Mouse (Mus musculus) spleen, embryonic (tissue): ENCODE data around the gene Prdm11.

Source experiments
- CTCF ChIA-PET: fragments of 350-600 bp; sonication (Branson Sonifier 250); formaldehyde crosslinking; loops from one replicate; lab custom pipeline; 2022; lab: Charles Lee

The Prdm11 gene

GRCm38 (mm10) chr2:93047036-93047435, 1.1 kb upstream of the Prdm11 start:
- CTCF ChIA-PET = no interaction called here

GRCm38 (mm10) chr2:93046509-93046835, 505 bp upstream of the Prdm11 start:
- CTCF ChIA-PET = no interaction called here

GRCm38 (mm10) chr2:93045129-93045817, 694 bp downstream of the Prdm11 start:
- CTCF ChIA-PET = no interaction called here

- CTCF ChIA-PET = no interaction called here
These were observed 2.4 kb downstream of the Prdm11 start for GRCm38 (mm10) chr2:93043449-93044157.

- CTCF ChIA-PET = no interaction called here
These were observed 4.5 kb downstream of the Prdm11 start for GRCm38 (mm10) chr2:93041470-93041869.

GRCm38 (mm10) chr2:93040841-93041240, 5.1 kb downstream of the Prdm11 start:
- CTCF ChIA-PET = no interaction called here

GRCm38 (mm10) chr2:93039706-93040105, 6.3 kb downstream of the Prdm11 start:
- CTCF ChIA-PET = no interaction called here

GRCm38 (mm10) chr2:93039043-93039442, 6.9 kb downstream of the Prdm11 start:
- CTCF ChIA-PET = no interaction called here

GRCm38 (mm10) chr2:93035631-93036030, 10.3 kb downstream of the Prdm11 start:
- CTCF ChIA-PET = no interaction called here

- CTCF ChIA-PET = no interaction called here
These were observed 13.3 kb downstream of the Prdm11 start for GRCm38 (mm10) chr2:93032651-93033050.

GRCm38 (mm10) chr2:93032049-93032448, 13.9 kb downstream of the Prdm11 start:
- CTCF ChIA-PET = interaction anchor here (0.5 kb wide), 1 partner anchor 161 kb away, joined by 3 read pairs; no protein-coding TSS in a partner anchor

- CTCF ChIA-PET = no interaction called here
These were observed 14.9 kb downstream of the Prdm11 start for GRCm38 (mm10) chr2:93031021-93031420.

GRCm38 (mm10) chr2:93030101-93030500, 15.9 kb downstream of the Prdm11 start:
- CTCF ChIA-PET = interaction anchor here (0.7 kb wide), 1 partner anchor 196 kb away, joined by 4 read pairs; no protein-coding TSS in a partner anchor

GRCm38 (mm10) chr2:93029267-93030060, 16.5 kb downstream of the Prdm11 start:
- CTCF ChIA-PET = interaction anchor here (0.5 to 0.7 kb wide), 2 partner anchors 42 to 197 kb away, joined by 4 read pairs; no protein-coding TSS in a partner anchor

- CTCF ChIA-PET = no interaction called here
These were observed 17.1 kb downstream of the Prdm11 start for GRCm38 (mm10) chr2:93028865-93029264.

- CTCF ChIA-PET = no interaction called here
These were observed 18.3 kb downstream of the Prdm11 start for GRCm38 (mm10) chr2:93027713-93028112.

- CTCF ChIA-PET = no interaction called here
These were observed 21.5 kb downstream of the Prdm11 start for GRCm38 (mm10) chr2:93024431-93024830.

GRCm38 (mm10) chr2:93018854-93019253, 27.1 kb downstream of the Prdm11 start:
- CTCF ChIA-PET = no interaction called here

- CTCF ChIA-PET = no interaction called here
These were observed 28.8 kb downstream of the Prdm11 start for GRCm38 (mm10) chr2:93017151-93017550.

GRCm38 (mm10) chr2:93015041-93015440, 30.9 kb downstream of the Prdm11 start:
- CTCF ChIA-PET = no interaction called here

GRCm38 (mm10) chr2:93014093-93014937, 31.7 kb downstream of the Prdm11 start:
- CTCF ChIA-PET = no interaction called here
